Mouse (Mus musculus) ES-Bruce4 (cell line): Measurements from ENCODE around the gene Sema5a. TPM values are rescaled to one million over a fixed set of nuclear protein-coding genes. Genes with fewer than 3 reads are reported as not detected.

Experiments used
- H3K27ac ChIP-seq: 2 replicates; pipeline ENCODE4 v1.5.1; 2012; ENCODE audit warnings: low read length, inconsistent platforms; ENCODE audit not compliant: insufficient read depth
- H3K27me3 ChIP-seq: 2 replicates; pipeline ENCODE4 v1.6.1; 2012; ENCODE audit warnings: mild to moderate bottlenecking, low read length, inconsistent platforms; ENCODE audit not compliant: control insufficient read depth, poor library complexity, insufficient read depth, severe bottlenecking
- H3K36me3 ChIP-seq: 2 replicates; pipeline ENCODE4 v1.6.1; 2012; ENCODE audit warnings: inconsistent platforms, mild to moderate bottlenecking, low read length, moderate library complexity; ENCODE audit not compliant: control insufficient read depth, poor library complexity, insufficient read depth, severe bottlenecking
- H3K4me1 ChIP-seq: one replicate; pipeline ENCODE4 v1.8.1; 2011; ENCODE audit warnings: low read length; ENCODE audit not compliant: control insufficient read depth, insufficient read depth
- H3K4me3 ChIP-seq: 2 replicates; pipeline ENCODE4 v1.5.1; 2011; ENCODE audit warnings: low read depth, mild to moderate bottlenecking, low read length
- H3K9ac ChIP-seq: 2 replicates; pipeline ENCODE4 v1.6.1; 2012; ENCODE audit warnings: low read depth, mild to moderate bottlenecking, inconsistent platforms; ENCODE audit not compliant: poor library complexity, severe bottlenecking
- H3K9me3 ChIP-seq: replicated peaks from 2 replicates; pipeline ENCODE4 v1.6.1; 2012; ENCODE audit warnings: mild to moderate bottlenecking, low read length, inconsistent platforms; ENCODE audit not compliant: control insufficient read depth, poor library complexity, insufficient read depth, severe bottlenecking
- CTCF ChIP-seq: IDR thresholded peaks from one replicate; pipeline ENCODE4 v1.8.1; 2011; ENCODE audit warnings: low read depth, low read length
- EP300 ChIP-seq: IDR thresholded peaks from 2 replicates; pipeline ENCODE4 v1.6.1; 2011; ENCODE audit warnings: low read depth, low read length; ENCODE audit not compliant: insufficient read depth
- POLR2A ChIP-seq: IDR thresholded peaks from one replicate; pipeline ENCODE4 v1.8.1; 2011; ENCODE audit warnings: low read length; ENCODE audit not compliant: insufficient read depth
- polyA plus RNA-seq: library from polyadenylated mRNA; stranded (reverse); fragments of >200 nt; gene quantifications from 2 replicates; pipeline ENCODE4 v1.2.4, GENCODE M21; 2011; ENCODE audit warnings: low read depth; ENCODE audit not compliant: missing spikeins, insufficient read depth, insufficient read length

Gene Sema5a
- polyA plus RNA-seq, 1 experiment = 2.8 TPM

GRCm38 (mm10) chr15:32331037-32331436 lies 86.4 kb downstream of the Sema5a start:
- no peak overlapping the region for H3K9ac ChIP-seq
- no peaks in the 10 kb centered on the region for H3K9me3 ChIP-seq
- no peak overlapping the region for H3K27ac ChIP-seq
- TF ChIP-seq CTCF = no peak
- no peak for TF ChIP-seq EP300
- no peak for TF ChIP-seq POLR2A
- H3K27me3 ChIP-seq = no peaks in the 10 kb centered on the region
- peaks cover 1% of the 10 kb centered on the region for H3K4me1 ChIP-seq
- no peaks in the 10 kb centered on the region for H3K36me3 ChIP-seq
- no peak overlapping the region for H3K4me3 ChIP-seq

- Histone ChIP-seq H3K4me1 (peaks cover 1% of the 10 kb centered on the region), H3K4me3 (no peak overlapping the region), H3K9ac (no peak overlapping the region), H3K36me3 (no peaks in the 10 kb centered on the region), H3K9me3 (no peaks in the 10 kb centered on the region), H3K27me3 (no peaks in the 10 kb centered on the region), H3K27ac (no peak overlapping the region)
- TF ChIP-seq CTCF (no peak), POLR2A (no peak)
These were observed 88.8 kb downstream of the Sema5a start for GRCm38 (mm10) chr15:32333456-32333855.

GRCm38 (mm10) chr15:32337810-32338209 lies 93.2 kb downstream of the Sema5a start:
- H3K27ac ChIP-seq = no peak overlapping the region
- H3K36me3 ChIP-seq = no peaks in the 10 kb centered on the region
- no peaks in the 10 kb centered on the region for H3K4me1 ChIP-seq
- no peak overlapping the region for H3K4me3 ChIP-seq
- no peak for TF ChIP-seq CTCF
- no peak for TF ChIP-seq EP300
- TF ChIP-seq POLR2A = no peak
- no peak overlapping the region for H3K9ac ChIP-seq
- no peaks in the 10 kb centered on the region for H3K27me3 ChIP-seq
- H3K9me3 ChIP-seq = no peaks in the 10 kb centered on the region

- H3K4me3 ChIP-seq = no peak overlapping the region
- H3K9ac ChIP-seq = no peak overlapping the region
- H3K27me3 ChIP-seq = no peaks in the 10 kb centered on the region
- H3K27ac ChIP-seq = no peak overlapping the region
- H3K4me1 ChIP-seq = no peaks in the 10 kb centered on the region
- no peaks in the 10 kb centered on the region for H3K9me3 ChIP-seq
- TF ChIP-seq POLR2A (no peak), EP300 (no peak), CTCF (no peak)
- no peaks in the 10 kb centered on the region for H3K36me3 ChIP-seq
These were observed 94.2 kb downstream of the Sema5a start for GRCm38 (mm10) chr15:32338721-32339290.

- Histone ChIP-seq H3K27me3 (no peaks in the 10 kb centered on the region), H3K4me1 (no peaks in the 10 kb centered on the region), H3K36me3 (no peaks in the 10 kb centered on the region), H3K9ac (no peak overlapping the region), H3K9me3 (no peaks in the 10 kb centered on the region), H3K27ac (no peak overlapping the region), H3K4me3 (no peak overlapping the region)
- TF ChIP-seq EP300 (no peak), CTCF (no peak), POLR2A (no peak)
These were observed 94.8 kb downstream of the Sema5a start for GRCm38 (mm10) chr15:32339426-32339825.

GRCm38 (mm10) chr15:32341423-32341822 lies 96.8 kb downstream of the Sema5a start:
- Histone ChIP-seq H3K4me3 (no peak overlapping the region), H3K4me1 (no peaks in the 10 kb centered on the region), H3K27me3 (no peaks in the 10 kb centered on the region), H3K27ac (no peak overlapping the region), H3K9me3 (no peaks in the 10 kb centered on the region), H3K9ac (no peak overlapping the region), H3K36me3 (no peaks in the 10 kb centered on the region)
- no peak for TF ChIP-seq POLR2A
- TF ChIP-seq EP300 = no peak
- no peak for TF ChIP-seq CTCF
